Mouse (Mus musculus) thymus, postnatal 36 days (tissue): ENCODE results near the gene Slc25a10.

ENCODE experiments used
- DNase-seq, 2 experiments: peaks; one replicate each; pipeline ENCODE4 v3.0.0; 2022; ENCODE audit warnings: mixed read lengths in 2 of 2

Gene Slc25a10

DNA sequence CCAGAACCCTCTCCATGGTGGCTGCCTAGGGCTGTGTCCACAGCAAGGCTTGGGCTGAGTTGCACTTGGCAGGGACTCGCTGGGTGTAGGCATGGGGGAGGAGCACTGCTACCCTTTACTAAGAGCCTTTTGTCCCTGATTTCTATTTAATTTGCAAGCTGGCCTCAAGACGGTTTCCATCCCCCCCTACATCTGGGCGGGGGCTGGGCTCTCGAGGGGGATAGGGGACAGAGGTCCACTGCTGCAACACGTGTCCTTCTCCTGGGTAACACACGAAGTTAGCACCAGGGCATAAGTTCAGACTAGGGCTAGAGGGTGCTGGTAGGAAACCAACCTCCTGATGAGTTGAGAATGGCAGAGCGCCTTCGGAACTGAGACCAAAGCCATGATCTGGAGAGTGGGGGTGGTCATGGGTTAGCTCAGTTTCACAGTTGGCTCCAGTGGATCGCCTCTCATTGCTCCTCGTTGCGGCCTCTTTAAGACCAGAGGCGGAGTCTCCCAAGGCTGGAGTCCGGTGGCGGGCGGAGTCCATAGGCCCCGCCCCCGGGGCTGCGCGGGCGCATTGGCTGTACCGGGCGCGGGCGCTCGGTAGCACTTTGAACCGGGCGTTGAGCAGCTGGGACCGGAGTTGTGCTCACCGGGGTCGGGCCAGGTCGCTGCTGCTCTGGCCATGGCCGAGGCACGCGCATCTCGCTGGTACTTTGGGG, at the start of gene Slc25a10:
Gene Slc25a10 (plus strand): TSS at position 524 of the 707 bp plus-strand sequence.
- peak; percentile 78 to 83 for DNase-seq

DNA sequence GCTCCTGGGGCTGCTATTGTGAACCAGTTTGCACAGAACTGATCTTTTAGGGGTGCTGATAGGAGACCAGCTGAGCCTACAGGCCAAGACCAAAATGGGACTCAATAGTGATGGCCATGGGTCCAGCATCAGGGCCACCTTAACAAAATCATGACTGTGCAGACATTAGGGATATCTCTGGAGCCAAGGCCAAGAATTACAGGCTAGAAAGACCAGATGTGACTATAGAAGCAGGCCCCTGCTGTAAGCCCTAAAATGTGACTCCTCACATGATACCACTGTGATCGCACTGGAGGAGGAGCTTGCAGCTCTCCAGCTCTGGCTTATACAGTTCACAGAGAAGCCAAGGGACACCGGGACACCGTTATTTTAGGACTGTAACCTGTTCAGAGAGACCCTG, 49.3 kb upstream of the Slc25a10 start, which contains the start of gene Tspan10:
Gene Tspan10 (plus strand): TSS at position 301 of the 400 bp plus-strand sequence.
- DNase-seq = no peak

DNA sequence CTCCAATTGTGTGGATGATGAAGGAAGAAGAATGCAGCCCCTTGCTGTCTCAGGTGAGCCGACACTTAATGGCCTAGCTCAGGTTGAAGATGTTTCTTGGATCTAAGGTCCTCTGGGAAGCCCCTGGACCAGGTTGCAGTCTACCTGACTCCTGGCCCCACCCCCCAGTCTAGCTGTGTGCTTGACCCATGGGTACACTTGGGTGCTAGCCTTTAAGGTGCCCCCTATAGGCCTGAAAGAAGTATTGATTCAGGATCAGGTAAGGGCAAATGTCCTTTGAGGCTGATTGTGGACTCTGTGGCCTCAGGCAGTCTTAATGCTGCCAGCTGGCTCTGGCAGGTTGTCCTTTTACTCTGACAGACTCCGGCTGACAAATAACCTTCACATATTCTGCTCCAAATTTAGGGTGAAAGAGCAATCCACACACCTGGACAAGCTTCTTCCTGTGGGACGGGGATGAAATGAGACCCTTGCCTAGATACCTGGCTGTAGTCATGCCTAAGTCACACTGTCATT, 48.8 kb upstream of the Slc25a10 start:
- no peak for DNase-seq

DNA sequence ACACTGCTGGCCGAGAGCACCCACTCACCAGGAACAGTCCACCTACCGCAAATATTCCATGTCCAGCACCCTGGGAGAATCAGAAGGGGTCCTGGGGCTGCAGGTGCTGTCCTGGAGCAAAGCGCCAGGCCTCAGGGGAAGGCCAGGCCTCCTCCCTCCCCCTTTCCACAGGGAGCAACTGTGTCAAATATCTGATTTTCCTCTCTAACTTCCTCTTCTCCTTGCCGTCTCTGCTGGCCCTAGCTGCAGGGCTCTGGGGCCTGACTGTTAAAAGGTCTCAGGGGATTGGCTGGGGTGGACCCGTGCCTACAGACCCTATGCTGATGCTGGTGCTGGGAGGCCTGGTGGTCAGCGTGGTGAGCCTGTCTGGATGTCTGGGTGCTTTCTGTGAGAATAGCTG, 47.5 kb upstream of the Slc25a10 start:
- DNase-seq = no peak

DNA sequence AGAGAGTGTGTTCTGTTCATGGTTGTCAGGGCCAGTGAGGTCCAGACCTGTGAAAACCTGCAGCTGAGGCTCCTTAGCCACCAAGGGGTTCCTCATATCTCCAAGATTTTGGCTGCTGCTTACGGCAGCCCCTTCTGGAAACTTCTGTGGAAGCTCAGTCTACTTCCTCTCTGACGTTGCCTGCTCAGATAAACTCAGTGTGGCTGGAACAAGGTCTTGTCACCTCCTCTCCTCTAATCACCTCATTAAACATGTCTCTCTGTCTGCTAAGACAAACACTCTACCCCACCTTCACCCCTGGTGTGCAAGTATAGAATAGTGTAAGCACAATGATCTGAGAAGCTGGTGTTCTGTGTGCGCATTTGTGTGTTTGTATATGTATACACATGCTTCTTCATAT, 46.2 kb upstream of the Slc25a10 start:
- no peak for DNase-seq

DNA sequence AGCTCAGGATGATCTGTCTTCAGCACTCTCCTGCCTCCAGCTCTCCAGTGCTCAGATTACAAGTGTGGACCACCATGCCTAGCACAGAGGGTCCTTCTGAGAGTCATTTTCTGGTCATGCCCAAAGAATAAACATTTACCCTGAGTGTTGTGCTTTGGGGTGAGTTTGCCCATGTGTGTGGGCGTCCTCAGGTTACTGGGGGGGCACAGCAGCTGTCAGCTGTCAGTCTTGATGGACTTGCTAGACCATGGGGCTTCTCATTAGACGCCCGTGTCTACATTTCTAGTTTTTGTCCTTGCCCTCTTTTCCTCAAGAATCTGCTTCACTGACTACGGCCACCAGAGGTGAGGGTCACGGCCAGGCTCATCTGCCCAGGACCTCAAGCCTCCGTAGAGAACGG, 44.5 kb upstream of the Slc25a10 start:
- DNase-seq = no peak

DNA sequence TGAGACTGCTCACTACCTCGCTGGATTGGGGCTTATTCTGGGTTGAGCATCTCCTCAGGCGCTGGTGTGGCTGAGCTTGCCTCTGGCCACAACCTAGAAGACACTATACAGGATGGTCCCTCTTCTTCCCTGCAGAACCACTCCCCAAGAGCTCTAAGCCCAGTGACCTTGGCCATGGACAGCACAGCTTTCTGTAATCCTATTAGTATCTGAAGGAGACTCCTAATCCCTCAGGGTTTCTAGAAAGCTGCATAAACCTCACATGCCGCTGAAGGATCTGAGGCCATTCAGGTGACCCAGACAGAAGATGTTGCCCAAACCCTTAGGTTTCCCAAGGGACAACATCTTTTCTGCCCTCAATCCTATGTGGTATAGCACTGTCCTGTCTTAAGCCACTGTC, 39.4 kb upstream of the Slc25a10 start:
- DNase-seq = no peak

DNA sequence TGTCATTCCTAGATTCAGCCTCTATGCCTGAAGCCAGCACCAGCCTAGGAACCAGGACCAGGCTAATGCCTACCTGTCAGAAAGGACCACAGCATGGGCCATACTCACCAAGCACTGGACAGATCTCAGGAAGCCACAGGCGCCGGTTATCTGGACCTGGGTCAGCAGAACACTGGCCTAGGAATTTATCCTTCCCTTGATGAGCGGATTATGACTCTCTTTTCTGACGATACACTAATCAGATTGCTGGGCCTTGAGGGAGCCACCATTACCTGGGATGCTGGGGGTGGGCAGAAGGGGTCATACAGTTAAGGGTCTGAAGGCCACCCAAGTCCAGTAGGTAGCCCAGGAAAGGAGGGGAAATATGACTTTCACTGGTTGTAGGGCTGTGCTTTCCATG, 38.3 kb upstream of the Slc25a10 start, which contains the start of gene Pde6g:
Gene Pde6g (minus strand): TSS at position 195 of the 400 bp plus-strand sequence.
- no peak for DNase-seq

DNA sequence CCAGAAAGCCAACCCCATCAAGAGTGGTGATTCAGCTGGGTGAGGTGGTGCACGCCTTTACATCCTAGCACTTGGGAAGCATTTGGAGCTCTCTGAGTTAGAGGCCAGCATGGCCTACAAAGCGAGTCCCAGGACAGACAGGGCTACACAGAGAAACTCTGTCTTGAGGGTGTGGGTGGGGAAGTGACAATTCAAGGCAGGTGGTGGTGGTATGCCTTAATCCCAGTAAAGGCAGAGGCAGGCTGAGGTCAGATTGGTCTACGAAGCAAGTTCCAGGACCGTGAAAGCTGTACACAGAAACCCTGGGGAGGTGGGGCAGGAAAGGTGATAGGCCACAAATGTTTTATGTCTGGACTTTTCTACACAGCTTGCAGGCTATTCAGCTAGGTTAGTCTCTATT, 36.7 kb upstream of the Slc25a10 start:
- no peak for DNase-seq

DNA sequence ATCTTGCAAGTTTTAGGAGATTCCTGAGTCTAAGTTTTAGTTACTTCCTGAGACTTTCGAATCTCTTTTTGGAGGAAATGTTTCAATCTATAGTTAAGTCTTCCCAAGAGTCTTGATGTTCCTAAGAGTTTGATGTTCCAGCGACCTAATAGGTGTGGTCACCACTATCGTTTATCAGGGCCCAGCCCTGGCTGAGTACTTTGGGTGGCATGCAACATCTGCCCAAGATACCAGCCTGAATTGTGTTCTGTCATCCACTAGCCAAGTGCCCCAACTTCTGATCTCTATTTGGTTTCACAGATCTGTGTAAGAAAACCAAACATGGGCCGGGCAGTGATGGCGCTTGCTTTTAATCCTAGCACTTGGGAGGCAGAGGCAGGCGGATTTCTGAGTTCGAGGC, 36.2 kb upstream of the Slc25a10 start:
- no peak for DNase-seq

DNA sequence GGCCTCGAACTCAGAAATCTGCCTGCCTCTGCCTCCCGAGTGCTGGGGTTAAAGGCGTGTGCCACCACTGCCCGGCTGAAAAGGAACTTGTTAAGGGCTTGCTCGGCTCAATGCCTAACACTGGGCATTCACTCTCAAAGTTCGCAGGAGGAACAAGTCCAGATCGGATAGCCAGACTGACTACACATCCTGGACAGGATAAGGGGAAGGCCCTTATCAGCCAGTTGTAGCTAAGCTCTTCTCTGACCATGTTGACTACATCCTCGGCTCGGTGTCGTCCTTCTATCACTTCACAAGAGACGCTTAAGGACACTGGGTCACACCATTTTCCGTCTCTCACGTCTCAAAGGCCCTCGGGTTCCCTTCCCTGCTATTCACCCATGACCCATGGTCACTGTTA, 34.3 kb upstream of the Slc25a10 start:
- DNase-seq = no peak

DNA sequence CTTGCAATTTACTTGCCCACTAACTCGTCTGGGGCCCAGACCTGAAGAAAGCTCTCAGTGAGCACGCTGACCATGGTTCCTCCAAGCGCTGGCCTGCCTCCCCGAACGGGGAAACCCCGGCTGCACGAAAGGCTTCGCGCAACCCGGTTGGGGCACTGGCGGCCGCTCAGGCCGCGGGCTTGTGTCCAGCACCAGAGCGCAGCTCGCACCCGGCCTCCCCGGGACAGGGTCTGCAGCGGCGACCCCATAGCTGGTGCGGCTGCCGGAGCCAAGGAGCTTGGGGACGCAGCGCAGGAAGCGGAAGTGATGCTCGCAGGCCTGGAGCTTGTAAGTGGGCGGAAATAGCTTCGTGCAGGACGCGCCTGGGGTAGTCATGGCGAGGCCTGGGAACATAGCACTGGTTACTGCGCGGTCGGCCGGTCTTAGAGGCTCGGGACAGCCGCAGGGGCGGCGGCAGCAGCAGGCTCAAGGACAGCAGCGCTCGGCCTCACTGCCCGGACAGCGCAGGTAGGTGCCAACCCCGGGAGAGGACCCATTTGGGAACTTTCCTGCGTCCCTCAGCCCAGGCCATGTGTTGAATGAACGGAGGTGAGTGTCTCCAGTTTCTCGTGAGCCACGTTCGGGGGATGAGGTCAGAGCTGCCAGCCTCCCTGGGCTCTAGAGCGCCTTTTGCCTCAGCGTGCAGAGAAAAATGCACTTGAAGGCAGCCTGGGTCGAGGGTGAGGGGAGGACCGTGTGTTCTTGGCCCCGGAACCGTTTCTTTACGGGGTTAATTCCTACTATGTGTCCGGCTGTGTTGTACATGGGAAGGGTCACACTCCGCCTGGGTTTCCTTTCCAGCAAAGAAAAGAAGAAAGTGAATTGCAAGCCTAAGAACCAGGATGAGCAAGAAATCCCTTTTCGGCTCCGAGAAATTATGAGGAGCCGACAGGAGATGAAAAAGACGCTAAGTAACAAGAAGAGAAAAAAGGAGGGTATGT, 33.6 kb upstream of the Slc25a10 start, which contains the start of the genes Oxld1 and Ccdc137:
Gene Oxld1 (minus strand): TSS at position 297 of the 980 bp plus-strand sequence.
Gene Ccdc137 (plus strand): TSS at position 344 of the 980 bp plus-strand sequence.
- peak; percentile 72 to 75 for DNase-seq

DNA sequence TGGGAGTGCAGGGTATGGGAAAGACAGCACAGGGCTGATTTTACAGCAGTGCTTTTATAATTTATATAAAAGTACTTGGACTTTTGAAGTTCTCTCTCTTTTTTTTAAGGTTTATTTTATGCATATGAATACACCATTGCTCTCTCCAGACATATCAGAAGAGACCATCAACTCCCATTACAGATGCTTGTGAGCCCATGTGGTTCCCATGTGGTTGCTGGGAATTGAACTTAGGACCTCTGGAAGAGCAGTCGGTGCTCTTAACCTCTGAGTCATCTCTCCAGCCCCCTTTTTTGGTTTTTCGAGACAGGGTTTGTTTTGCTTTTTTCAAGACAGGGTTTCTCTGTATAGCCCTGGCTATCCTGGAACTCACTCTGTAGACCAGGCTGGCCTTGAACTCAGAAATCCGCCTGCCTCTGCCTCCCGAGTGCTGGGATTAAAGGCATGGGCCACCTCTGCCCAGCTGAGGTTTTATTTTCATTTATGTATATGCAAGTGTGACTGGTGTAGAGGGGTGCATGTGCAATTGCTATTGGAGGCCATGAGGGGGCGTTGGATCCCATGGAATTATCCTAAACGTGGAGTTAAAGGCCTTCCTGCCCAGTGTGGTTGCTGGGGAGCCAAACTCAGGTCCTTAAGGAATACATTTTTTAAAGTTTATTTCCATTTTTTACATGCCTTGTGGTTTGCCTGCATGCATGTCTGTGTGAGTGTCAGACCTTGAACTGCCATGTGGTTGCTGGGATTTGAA, 32.6 kb upstream of the Slc25a10 start:
- DNase-seq = no peak

DNA sequence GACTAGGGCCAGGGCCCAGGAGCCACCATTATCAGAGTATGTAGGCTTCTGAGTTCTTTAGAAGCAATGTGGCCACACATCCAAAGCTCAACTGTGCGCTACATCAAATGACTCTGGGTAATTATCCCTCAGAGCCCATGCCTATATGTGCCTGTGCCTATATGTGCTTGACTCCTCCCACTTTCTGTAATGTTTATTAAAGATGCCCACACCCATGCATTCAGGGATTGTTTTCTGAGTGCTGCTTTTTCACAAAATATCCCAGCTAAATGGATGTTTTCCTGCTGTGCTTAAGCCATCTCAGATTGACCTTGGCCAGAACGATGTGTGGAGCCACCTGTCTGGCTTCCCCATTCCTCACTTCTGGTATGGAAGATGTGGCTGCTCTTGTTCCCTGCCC, 28.1 kb upstream of the Slc25a10 start:
- no peak for DNase-seq

DNA sequence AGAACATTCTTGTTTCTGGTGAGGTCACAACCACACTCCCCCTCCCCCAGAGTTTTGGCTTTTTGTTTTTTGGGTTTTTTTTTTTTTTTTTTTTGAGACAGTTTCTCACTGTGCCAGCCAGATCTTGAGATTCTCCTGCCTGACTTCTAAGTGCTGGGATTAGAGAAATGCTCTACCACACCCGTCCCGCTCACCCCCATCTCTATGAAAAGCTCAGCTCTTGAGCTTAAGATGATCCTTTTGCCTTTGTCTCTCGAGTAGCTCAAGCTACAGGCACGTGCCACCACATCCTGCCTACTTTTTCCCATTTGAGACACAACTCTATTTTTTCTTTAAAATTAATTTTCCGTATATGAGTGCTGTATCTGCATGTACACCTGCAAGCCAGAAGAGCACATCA, 27.3 kb upstream of the Slc25a10 start:
- DNase-seq = no peak

DNA sequence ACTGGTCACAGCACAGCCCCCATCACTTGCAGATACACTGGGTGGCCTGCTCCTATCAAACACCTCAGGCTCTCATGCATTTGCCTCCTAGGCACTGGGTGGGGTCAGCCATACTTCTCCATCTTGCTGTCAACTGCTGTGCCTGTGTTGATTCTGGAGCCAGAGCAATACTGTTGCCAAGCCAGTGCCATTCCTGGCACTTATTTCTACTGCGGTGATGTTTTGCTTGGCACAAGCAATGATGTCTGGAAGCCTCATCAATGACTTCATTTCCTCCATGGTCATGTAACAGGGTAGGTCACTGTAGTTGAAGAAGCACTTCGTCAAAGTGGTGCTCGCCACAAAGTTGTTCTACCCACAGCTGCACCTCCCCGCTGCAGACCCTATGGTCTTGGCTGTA, 26.1 kb upstream of the Slc25a10 start:
- DNase-seq = no peak

DNA sequence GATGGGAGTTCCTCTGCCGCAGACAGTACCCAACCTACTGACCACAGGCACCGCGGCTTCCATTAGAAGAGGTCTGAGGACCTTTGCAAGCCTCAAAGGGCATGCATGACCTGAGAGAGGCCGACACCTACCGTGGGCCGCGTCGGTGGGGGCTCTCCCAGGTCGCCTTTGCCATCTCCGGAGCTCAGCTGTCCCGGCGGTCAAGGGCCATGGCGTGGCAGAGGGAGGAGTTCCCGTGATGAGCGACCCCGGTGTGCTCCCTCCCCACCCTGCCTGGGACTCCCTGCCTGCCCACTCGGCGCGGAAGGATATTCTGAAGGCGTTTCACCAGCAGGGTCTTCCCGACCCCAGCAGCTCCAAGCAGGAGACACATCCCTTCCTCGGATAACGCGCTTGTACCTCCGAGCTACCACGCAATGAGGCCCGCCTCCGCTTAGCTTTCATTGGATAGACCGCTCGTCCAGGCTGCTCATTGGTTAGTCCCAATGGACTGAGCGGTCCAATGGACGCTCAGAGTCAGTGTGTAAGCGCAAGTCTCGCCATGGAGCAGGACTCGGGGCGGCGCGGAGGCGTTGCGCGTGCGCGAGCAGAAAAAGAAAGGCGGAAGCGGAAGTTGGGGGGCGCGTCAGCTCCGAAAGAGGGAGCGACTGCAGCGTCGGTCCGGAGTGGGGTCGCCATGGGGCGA, 24.4 kb upstream of the Slc25a10 start, which contains the start of gene Arl16:
Gene Arl16 (minus strand): TSS at position 557 of the 685 bp plus-strand sequence.
- DNase-seq = peak; percentile 94 to 97

DNA sequence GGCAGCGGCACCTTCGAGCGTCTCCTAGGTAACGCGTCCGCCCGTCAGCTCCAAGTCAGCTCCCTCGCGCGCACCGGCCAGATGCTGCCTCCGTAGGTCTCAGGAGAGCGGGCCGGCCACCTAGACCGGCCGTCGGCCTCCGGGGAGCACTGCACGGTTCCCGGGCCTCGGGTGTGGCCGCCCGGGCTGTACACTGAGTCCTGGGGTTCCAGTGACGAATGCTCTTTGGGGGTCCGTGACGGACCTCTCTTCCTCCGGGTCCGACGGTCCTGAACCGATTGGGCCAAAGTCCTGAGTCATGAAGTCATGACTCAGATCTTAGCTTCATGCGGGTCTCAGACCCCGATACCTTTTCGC, 23.9 kb upstream of the Slc25a10 start:
- DNase-seq = no peak

DNA sequence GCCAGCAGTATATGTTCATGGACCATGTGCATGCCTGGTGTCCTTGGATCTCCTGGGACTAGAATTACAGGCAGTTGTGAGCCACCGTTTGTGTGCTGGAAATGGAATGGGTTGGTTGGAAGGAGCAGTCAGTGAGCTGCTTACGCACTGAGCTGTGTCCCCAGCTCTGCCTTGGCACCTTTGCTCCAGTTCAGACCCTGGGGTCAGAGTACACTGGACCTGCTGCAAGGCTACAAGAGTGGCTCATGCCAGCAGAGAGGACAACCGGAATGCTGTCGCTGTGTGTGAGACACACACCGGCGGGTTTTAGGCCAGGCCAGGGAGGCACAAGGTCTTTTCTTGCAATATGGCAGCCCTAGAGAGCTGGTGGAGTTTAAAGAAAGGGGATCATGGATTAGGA, 19.6 kb upstream of the Slc25a10 start:
- no peak for DNase-seq

DNA sequence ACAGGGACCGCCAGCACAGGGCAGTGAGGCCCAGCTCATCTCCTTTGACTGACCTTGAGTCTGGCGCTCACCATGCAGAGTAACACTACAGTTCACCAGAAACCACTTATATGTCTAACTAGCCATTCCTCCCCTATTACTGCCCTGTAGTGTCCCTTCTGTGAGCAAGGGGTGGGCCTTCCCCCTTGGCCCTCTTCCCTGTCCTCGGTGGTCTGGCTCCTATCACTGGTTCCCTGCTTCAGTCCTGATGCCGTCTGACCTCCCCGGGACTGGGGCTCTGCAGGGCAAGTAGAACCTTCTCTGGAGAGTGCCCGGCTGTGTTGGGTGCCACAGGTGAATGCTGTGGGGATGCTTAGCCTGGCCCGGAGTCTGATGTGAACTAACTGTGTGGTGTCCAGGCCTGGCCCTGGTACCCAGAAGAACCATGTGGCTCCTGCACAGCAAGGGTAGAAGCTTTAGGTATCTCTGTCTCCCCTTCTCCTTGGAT, 8.1 kb upstream of the Slc25a10 start:
- no peak for DNase-seq

DNA sequence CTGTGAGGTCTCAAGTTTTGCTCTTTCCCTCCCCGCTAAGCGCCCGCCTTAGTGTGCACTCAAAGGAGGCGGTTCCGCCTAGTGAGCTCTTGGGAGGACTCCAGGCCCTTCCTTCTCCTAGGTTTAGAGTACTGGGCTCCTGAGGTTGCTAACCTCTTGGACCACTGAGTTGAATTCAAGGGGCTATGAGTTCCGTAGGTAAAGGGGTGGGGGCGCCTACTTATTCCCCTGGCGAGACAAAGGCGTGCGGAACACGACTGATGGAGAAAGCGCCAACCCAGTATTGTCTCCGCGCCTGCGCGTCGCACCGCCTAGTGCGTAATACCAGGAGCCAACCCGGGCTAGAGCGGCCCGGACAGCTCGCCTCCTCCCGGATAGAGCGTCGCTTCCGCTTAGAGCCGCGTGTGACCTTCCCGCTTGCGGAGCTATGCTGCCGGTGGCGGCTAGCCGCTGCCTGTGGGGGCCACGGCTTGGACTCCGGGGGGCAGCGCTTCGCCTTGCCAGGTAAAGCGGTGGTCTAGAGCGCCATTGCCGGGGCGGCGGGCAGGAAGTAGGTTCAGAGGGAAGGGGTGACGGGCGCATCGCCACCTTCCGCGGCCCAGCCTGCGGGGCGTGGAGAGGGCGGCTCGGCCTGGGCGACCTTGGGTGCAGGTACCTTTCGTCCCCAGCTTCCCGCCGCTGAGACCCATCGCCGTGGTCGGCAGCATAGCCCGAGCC, 7.2 kb upstream of the Slc25a10 start, which contains the start of gene Mrpl12:
Gene Mrpl12 (plus strand): TSS at position 349 of the 717 bp plus-strand sequence.
- peak; percentile 85 to 87 for DNase-seq
